Mouse (Mus musculus) limb, embryonic 11.5 days (tissue): ENCODE results near the gene Pnpla2. TPM values are rescaled to one million over a fixed set of nuclear protein-coding genes. Genes with fewer than 3 reads are reported as not detected.

Experiments
- ATAC-seq: fragments of 200-750 bp; cut with Nextera tagmentation; 2 replicates; pipeline ENCODE4 v1.8.0; 2017; ENCODE audit warnings: low read depth; ENCODE audit not compliant: insufficient number of reproducible peaks, low FRiP score, low TSS enrichment
- DNase-seq: peaks from one replicate; pipeline ENCODE4 v3.0.0-alpha.2; 2015; ENCODE audit warnings: low spot score
- H3K27ac ChIP-seq: fragments of 300-500 bp; sonication (generic); replicated peaks from 2 replicates; pipeline ENCODE4 v1.5.1; 2014; ENCODE audit warnings: low read depth, mild to moderate bottlenecking, low read length
- H3K27me3 ChIP-seq: fragments of 300-500 bp; sonication (generic); 2 replicates; pipeline ENCODE4 v1.6.1; 2014; ENCODE audit warnings: mild to moderate bottlenecking, low read length, mixed read lengths; ENCODE audit not compliant: control insufficient read depth, insufficient read depth
- H3K36me3 ChIP-seq: fragments of 300-500 bp; sonication (generic); 2 replicates; pipeline ENCODE4 v1.6.1; 2014; ENCODE audit warnings: mild to moderate bottlenecking, low read length, moderate library complexity, mixed read lengths; ENCODE audit not compliant: control insufficient read depth, insufficient read depth
- H3K4me1 ChIP-seq: fragments of 300-500 bp; sonication (generic); 2 replicates; pipeline ENCODE4 v1.6.1; 2014; ENCODE audit warnings: low read length, mixed read lengths; ENCODE audit not compliant: control insufficient read depth, insufficient read depth
- H3K4me2 ChIP-seq: fragments of 300-500 bp; sonication (generic); 2 replicates; pipeline ENCODE4 v1.6.1; 2014; ENCODE audit warnings: low read depth, mild to moderate bottlenecking, moderate library complexity; ENCODE audit not compliant: severe bottlenecking
- H3K4me3 ChIP-seq: fragments of 300-500 bp; sonication (generic); 2 replicates; pipeline ENCODE4 v1.5.1; 2014; ENCODE audit warnings: low read depth, low read length
- H3K9ac ChIP-seq: fragments of 300-500 bp; sonication (generic); 2 replicates; pipeline ENCODE4 v1.6.1; 2014; ENCODE audit warnings: mild to moderate bottlenecking, low read length
- H3K9me3 ChIP-seq: fragments of 300-500 bp; sonication (generic); 2 replicates; pipeline ENCODE4 v1.6.1; 2016; ENCODE audit warnings: low read length; ENCODE audit not compliant: control insufficient read depth
- WGBS: fragments of 180-500 bp; shearing (Covaris S2); extraction: QIAGEN DNeasy Blood & Tissue Kit; methylation state at CpG from one replicate; pipeline ENCODE4 v1.1.7; 2014; 5-methylcytosine and 5-hydroxymethylcytosine counted together
- polyA plus RNA-seq: library from polyadenylated mRNA; unstranded; fragments of >200 nt; fragmentation: Nextera tagmentation; extraction: Ambion mirVana; gene quantifications from 2 replicates; pipeline ENCODE4 v1.2.1, GENCODE M21; 2014

Pnpla2 gene
- polyA plus RNA-seq, 1 experiment from 2014 or later: 12.5 TPM

GRCm38 (mm10) chr7:141485186-141485585 is 30.2 kb downstream of the Pnpla2 start:
- 94% methylated on average over 2 of the region's 2 CpGs for WGBS

GRCm38 (mm10) chr7:141485606-141486005 is 30.6 kb downstream of the Pnpla2 start:
- Histone ChIP-seq H3K4me3 (no peak overlapping the region), H3K4me2 (no peak overlapping the region), H3K36me3 (no peaks in the 10 kb centered on the region), H3K27me3 (peaks cover 10% of the 10 kb centered on the region), H3K27ac (no peak overlapping the region), H3K9ac (no peak overlapping the region), H3K9me3 (no peaks in the 10 kb centered on the region), H3K4me1 (0 out of 2 replicates have a peak, but pooled peaks cover 3% of the 10 kb centered on the region)
- ATAC-seq: no peak
- DNase-seq: no peak
- 93% methylated on average over 2 of the region's 2 CpGs for WGBS

More at GRCm38 (mm10) chr7:141485186-141485585, 30.2 kb downstream of the Pnpla2 start:
- Histone ChIP-seq H3K9me3 (no peaks in the 10 kb centered on the region), H3K27me3 (peaks cover 10% of the 10 kb centered on the region), H3K27ac (no peak overlapping the region), H3K9ac (no peak overlapping the region), H3K4me1 (0 out of 2 replicates have a peak, but pooled peaks cover 3% of the 10 kb centered on the region), H3K4me2 (no peak overlapping the region), H3K4me3 (no peak overlapping the region), H3K36me3 (no peaks in the 10 kb centered on the region)
- DNase-seq (no peak), ATAC-seq (no peak)

DNA sequence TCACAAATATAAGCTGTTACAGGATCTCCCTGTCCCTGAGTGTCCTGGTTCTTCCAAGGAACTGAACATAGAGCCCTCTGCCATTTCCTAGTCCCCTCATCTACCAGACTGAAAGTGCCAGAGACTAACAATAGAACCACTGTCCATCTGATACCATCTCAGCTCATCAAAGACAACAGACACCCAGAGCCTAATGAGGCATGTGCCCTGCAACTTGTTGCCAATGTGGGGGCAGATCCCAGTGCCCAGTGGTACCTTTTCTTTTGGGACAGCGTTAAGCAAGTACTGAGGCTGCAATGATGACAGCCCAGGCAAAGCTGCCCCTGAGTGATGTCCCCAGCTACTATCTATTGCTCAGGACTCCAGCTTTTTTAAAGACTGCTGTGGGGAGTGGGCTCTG is 31.2 kb downstream of the Pnpla2 start:
- Histone ChIP-seq H3K4me2 (no peak overlapping the region), H3K4me1 (0 out of 2 replicates have a peak, but pooled peaks cover 3% of the 10 kb centered on the region), H3K36me3 (no peaks in the 10 kb centered on the region), H3K4me3 (no peak overlapping the region), H3K9ac (no peak overlapping the region), H3K27me3 (peaks cover 10% of the 10 kb centered on the region), H3K27ac (no peak overlapping the region), H3K9me3 (no peaks in the 10 kb centered on the region)
- WGBS: 72% methylated on average over 1 of the region's 1 CpGs
- ATAC-seq (no peak), DNase-seq (no peak)

DNA sequence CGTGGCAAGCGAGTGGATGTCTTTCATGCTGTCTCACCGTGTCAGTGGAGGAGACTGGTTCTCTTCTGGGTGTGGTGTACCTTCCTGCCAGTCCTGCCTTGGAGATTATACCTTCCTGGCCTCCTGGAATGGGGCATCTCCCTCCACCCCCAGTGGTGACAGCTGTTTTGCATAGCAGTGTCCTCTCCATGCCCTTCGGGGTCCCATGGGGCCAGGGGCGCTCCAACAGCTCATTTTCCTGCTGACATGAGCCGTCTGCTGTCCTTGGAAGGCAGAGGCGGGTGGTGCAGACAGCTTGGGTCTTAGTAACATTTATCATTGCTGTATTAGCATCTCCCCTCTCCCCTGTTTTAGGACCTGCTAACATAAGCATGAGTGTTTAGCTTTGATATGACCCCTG is 32.1 kb downstream of the Pnpla2 start:
- DNase-seq (no peak), ATAC-seq (no peak)
- no peak overlapping the region for H3K4me3 ChIP-seq
- H3K27ac ChIP-seq: no peak overlapping the region
- peaks cover 10% of the 10 kb centered on the region for H3K27me3 ChIP-seq
- no peaks in the 10 kb centered on the region for H3K36me3 ChIP-seq
- H3K9me3 ChIP-seq: no peaks in the 10 kb centered on the region
- 0 out of 2 replicates have a peak, but pooled peaks cover 3% of the 10 kb centered on the region for H3K4me1 ChIP-seq
- H3K4me2 ChIP-seq: no peak overlapping the region
- no peak overlapping the region for H3K9ac ChIP-seq
- 78% methylated on average over 7 of the region's 7 CpGs for WGBS

GRCm38 (mm10) chr7:141491151-141491550 is 36.2 kb downstream of the Pnpla2 start:
- DNase-seq: no peak
- peaks cover 2% of the 10 kb centered on the region; the same call in 1 of the 2 replicates for H3K36me3 ChIP-seq

DNA sequence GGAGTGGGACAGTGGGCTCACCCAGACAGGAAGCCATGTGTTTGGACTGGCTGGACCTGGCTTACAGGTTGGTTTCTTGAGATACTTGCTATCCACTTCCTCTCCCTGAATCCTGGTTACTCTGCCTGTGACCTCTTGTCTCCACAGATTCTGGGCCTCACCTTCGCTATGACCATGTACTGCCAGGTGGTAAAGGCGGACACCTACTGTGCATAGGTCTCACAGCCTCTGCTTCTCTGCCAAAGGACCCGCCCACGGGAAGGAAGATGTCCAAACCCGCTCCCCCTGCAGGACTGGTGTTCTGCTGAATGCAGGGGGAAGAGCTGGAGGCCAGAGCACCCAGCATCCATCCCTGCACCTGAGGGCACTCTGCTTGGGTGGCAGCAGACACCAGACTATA is 37.7 kb downstream of the Pnpla2 start:
- Histone ChIP-seq H3K27me3 (no peaks in the 10 kb centered on the region), H3K27ac (no peak overlapping the region), H3K9me3 (no peaks in the 10 kb centered on the region), H3K4me2 (no peak overlapping the region), H3K36me3 (peaks cover 2% of the 10 kb centered on the region; the same call in 1 of the 2 replicates), H3K9ac (no peak overlapping the region), H3K4me3 (no peak overlapping the region), H3K4me1 (no peaks in the 10 kb centered on the region)
- ATAC-seq (no peak), DNase-seq (no peak)
- WGBS: 90% methylated on average over 5 of the region's 5 CpGs

More at GRCm38 (mm10) chr7:141491151-141491550, 36.2 kb downstream of the Pnpla2 start:
- H3K9ac ChIP-seq: no peak overlapping the region
- H3K4me3 ChIP-seq: no peak overlapping the region
- ATAC-seq: no peak
- no peak overlapping the region for H3K27ac ChIP-seq
- no peak overlapping the region for H3K4me2 ChIP-seq
- 83% methylated on average over 2 of the region's 2 CpGs for WGBS
- no peaks in the 10 kb centered on the region for H3K9me3 ChIP-seq
- H3K27me3 ChIP-seq: no peaks in the 10 kb centered on the region
- no peaks in the 10 kb centered on the region for H3K4me1 ChIP-seq

DNA sequence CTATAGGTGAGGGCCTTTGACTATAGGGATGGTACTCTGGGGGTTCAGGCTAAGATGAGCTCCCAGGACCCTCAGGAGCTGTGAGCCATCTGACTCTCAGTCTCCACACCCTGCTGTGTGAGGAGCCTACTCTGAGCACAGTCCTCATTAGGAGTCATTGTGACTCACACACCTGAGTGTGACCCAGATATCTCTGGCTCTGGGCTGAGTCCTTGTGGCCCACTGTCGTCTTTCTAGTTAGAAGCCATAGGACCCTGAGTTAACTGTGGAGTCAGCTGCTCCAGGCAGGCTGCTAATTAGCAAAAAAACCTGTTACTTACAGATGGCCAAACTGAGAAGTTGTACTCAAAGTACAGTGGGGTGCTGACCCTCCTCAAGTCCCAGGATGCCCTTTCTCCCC is 38.7 kb downstream of the Pnpla2 start:
- H3K36me3 ChIP-seq: peaks cover 2% of the 10 kb centered on the region; the same call in 1 of the 2 replicates

DNA sequence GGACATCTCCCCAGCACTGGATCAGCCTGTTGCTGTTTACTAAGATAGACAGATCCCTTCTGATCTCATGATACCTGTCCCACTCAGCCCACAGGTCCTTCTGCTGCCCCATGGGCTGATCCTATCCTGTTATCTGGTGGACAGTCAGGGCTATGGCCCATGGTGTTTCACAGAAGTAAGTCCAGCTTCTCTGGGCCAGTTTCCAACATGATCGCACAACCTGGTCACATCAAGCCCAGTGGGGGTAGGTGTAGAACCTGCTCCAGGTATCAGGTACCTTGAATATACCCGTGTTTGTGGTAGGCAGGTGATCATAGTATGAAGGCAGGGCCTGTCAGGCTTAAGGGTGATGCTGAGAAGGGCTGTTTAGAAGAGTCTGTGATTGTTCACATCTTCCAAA is 40.4 kb downstream of the Pnpla2 start:
- Histone ChIP-seq H3K27ac (no peak overlapping the region), H3K27me3 (no peaks in the 10 kb centered on the region), H3K9me3 (no peaks in the 10 kb centered on the region), H3K4me3 (no peak overlapping the region), H3K4me2 (no peak overlapping the region), H3K4me1 (no peaks in the 10 kb centered on the region), H3K9ac (no peak overlapping the region), H3K36me3 (peaks cover 4% of the 10 kb centered on the region; the same call in 1 of the 2 replicates)
- WGBS: 91% methylated on average over 2 of the region's 2 CpGs
- no peak for ATAC-seq
- no peak for DNase-seq

More for the DNA sequence above, 38.7 kb downstream of the Pnpla2 start:
- Histone ChIP-seq H3K9ac (no peak overlapping the region), H3K9me3 (no peaks in the 10 kb centered on the region), H3K27ac (no peak overlapping the region), H3K4me2 (no peak overlapping the region), H3K27me3 (no peaks in the 10 kb centered on the region), H3K4me3 (no peak overlapping the region), H3K4me1 (no peaks in the 10 kb centered on the region)
- 93% methylated on average over 1 of the region's 1 CpGs for WGBS
- ATAC-seq (no peak), DNase-seq (no peak)

- DNase-seq (no peak), ATAC-seq (no peak)
- no peaks in the 10 kb centered on the region for H3K4me1 ChIP-seq
- H3K9me3 ChIP-seq: no peaks in the 10 kb centered on the region
- H3K4me2 ChIP-seq: no peak overlapping the region
- H3K36me3 ChIP-seq: peaks cover 4% of the 10 kb centered on the region; the same call in 1 of the 2 replicates
- no peak overlapping the region for H3K4me3 ChIP-seq
- 93% methylated on average over 4 of the region's 4 CpGs for WGBS
- H3K27ac ChIP-seq: no peak overlapping the region
- H3K9ac ChIP-seq: no peak overlapping the region
- H3K27me3 ChIP-seq: no peaks in the 10 kb centered on the region
These were observed 40.9 kb downstream of the Pnpla2 start for GRCm38 (mm10) chr7:141495940-141496339.
